Mouse (Mus musculus): Measurements from ENCODE around the gene Zbtb38.

The Zbtb38 gene

GRCm38 (mm10) chr9:96752603-96753114 is at the start of gene Zbtb38:
Zbtb38 (minus strand) TSS chr9:96752831.
- DNase-seq (ENCODE audit: low read depth): no peak

- DNase-seq (ENCODE audit: low read depth): no peak
Observed at GRCm38 (mm10) chr9:96800131-96800825, 47.6 kb upstream of the Zbtb38 start.

- DNase-seq (ENCODE audit: low read depth): no peak
Observed at GRCm38 (mm10) chr9:96797311-96797710, 44.7 kb upstream of the Zbtb38 start.

- no peak for DNase-seq (ENCODE audit: low read depth)
Observed at GRCm38 (mm10) chr9:96795399-96795928, 42.8 kb upstream of the Zbtb38 start.

GRCm38 (mm10) chr9:96794601-96795000 is 42.0 kb upstream of the Zbtb38 start:
- no peak for DNase-seq (ENCODE audit: low read depth)

DNA sequence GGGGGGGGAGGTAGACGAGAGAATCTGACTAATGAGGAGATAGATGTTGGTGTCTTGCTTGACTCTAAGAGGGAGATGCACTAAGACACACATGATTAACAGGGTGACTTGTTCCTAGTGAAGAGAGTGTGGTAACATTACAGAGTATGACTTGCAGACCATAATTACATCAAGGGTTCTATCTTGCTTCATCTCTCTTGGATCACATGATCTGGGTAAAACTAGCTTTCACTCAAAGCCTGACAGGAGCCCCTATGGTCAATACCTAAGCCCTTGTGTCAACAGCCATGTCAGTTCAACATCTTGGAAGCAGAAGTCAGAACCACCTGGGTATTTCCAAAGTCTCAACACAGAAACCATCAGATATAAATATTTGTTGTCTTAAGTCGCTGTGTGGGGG is 39.9 kb upstream of the Zbtb38 start:
- no peak for DNase-seq (ENCODE audit: low read depth)

DNA sequence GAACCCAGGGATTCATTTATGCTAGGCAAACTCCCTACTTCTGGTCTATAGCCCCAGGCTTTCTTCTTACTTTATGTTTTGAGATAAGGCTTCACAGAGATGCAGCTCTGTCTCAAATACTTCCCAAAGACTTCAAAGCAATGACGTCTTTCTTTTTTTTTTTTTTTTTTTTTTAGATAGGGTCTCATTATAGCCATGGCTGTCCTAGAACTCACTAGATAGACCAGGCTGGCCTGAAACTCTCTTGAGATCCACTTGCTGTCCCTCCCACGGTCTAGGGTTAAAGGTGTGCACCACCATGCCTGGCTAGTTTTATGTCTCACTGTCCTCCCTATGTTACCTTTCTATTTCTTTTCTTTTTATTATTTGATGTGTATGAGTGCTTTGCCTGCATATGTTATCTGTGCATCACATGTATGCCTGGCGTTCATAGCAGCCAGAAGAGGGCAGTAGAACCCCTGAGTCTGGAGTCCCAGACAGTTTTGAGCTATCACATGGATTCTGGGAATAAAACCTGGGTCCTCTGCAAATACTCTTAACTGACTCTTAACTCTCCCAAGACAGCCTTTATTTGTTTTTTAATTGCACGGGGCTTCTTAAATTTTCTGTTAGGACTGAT is 37.9 kb upstream of the Zbtb38 start:
- DNase-seq (ENCODE audit: low read depth): no peak

DNA sequence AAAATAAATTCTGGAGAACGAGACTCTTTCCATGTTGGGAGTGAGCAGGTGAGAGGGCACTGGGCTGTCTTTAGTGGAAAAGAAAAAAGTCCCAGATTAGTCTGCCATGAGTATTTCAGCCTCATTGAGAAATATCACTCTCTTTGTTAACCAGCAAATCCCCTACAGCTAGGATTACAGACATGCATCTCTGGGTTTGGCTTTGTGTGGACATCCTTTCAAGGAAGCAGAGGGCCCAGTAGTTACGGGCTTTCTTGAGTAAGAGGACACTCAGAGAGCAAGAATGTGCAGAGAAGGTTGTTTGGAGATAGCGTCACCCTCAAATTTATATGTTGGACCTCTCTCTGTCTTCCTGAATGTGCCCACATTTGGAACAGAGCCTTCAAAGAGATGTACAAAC is 37.3 kb upstream of the Zbtb38 start:
- DNase-seq (ENCODE audit: low read depth): no peak

GRCm38 (mm10) chr9:96787797-96788196 is 35.2 kb upstream of the Zbtb38 start:
- DNase-seq (ENCODE audit: low read depth): no peak

GRCm38 (mm10) chr9:96785871-96786342 is 33.3 kb upstream of the Zbtb38 start:
- no peak for DNase-seq (ENCODE audit: low read depth)

DNA sequence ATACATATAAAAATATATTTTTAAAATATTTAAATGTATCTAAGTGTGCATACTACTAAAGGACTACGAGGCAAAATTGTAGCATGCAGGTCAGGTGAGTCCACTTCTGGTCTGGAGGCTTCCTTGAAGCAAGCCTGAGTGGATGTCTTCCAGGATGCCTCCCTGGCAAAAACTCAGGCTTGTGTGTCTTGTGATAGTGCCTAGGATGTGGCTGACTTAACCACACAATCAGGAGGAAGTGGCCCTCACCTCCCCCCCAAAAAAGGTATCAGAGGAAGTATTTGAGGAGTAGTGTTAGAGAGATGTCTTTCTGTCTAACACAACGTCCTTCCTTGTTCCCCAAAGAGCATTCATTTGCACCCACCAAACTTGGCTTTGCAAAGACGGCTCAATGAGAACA is 32.6 kb upstream of the Zbtb38 start:
- no peak for DNase-seq (ENCODE audit: low read depth)

- DNase-seq (ENCODE audit: low read depth): no peak
Observed at GRCm38 (mm10) chr9:96783667-96784066, 31.0 kb upstream of the Zbtb38 start.

DNA sequence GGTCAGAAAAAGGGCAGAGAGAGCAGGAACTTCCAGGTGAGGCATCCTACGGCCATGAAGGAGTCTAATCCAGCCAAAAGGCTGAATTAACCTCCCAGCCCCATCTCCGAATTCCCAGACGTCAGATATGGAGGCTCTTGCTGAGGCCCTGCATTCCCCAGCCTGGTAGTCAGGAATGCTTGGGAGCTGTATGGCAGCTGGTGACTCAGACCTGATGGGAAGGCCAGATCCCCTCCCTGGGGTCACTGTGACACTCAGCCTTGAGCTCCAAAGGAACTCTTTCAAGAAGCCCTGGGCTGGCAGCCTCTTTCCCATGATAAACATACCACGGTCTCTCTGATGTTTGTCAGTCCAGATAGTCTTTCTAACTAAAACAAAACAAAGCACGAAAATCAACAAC is 30.6 kb upstream of the Zbtb38 start:
- DNase-seq (ENCODE audit: low read depth): no peak

DNA sequence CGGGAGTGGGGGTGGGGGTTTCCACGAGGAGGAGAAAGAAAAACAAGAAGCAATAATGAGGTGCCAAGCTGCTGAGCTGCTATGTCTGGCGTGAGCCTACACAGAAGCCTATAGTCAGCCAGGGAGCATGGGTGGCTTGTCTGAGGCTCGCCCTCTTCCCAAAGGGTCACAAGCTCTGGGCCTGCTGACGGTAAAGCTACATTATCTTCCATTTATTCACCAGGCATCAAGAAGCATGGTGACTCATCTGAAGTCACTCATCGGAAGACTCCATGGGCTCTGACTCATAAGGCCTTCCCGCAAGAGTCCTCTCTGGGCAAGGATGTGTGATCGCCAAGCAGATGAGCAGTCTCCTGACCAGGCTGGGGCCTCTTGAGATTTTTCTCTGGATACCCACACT is 29.4 kb upstream of the Zbtb38 start:
- no peak for DNase-seq (ENCODE audit: low read depth)

DNA sequence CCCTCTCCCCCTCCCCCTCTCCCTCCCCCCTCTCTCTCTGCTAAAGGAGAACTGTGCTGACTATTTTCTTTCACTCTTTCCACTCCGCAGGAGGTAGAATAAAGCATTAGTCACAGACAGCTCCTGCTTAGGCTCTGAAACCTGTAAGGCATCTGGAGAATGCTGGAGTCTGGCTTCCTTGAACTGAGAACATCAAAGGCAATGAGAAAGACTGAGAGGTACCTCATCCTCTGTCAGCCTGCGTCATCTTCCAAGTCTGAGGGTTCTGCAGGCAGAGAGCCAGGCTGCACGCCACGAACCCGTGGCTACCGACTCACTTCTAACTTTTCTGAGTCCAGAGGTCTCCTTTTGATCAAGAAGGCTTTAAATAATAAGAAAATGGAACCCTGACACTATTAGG is 20.5 kb upstream of the Zbtb38 start:
- no peak for DNase-seq (ENCODE audit: low read depth)

DNA sequence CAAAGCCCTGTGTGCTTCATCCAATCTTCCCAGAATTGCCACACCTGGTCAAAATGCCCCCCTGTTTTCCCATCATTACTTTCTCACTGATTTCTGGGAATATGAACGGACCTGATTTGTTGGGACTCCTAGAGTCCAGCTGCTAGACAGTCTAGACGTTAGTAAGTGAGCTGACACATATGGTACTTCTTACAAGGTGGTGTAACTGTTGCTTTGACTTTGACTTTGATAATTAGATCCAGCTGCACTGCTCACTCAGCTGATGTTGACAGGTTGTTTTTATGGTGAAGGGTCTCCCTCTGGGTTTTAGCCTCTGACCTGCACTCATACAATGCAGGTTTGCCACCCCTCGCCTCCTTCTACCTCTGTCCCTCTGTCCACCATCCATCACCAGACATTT is 17.8 kb upstream of the Zbtb38 start:
- DNase-seq (ENCODE audit: low read depth): no peak

- no peak for DNase-seq (ENCODE audit: low read depth)
Observed at GRCm38 (mm10) chr9:96769651-96770050, 17.0 kb upstream of the Zbtb38 start.

DNA sequence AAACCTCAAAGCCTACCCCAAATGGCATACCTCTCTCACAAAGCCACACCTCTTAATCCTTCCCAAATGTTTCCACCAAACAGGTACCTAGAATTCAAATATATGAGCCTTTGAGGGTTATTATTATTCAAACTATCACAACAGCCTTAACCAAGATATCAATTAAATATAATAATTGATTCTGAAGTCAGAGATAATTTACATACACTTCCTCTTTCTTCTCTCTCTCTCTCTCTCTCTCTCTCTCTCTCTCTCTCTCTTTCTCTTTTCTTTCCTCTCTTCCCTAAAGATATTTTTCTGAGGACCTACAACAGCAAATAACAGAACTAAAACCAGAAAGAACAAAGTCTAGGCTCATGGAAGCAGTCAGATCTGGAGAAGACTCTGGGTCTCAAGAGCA is 15.2 kb upstream of the Zbtb38 start:
- DNase-seq (ENCODE audit: low read depth): no peak

DNA sequence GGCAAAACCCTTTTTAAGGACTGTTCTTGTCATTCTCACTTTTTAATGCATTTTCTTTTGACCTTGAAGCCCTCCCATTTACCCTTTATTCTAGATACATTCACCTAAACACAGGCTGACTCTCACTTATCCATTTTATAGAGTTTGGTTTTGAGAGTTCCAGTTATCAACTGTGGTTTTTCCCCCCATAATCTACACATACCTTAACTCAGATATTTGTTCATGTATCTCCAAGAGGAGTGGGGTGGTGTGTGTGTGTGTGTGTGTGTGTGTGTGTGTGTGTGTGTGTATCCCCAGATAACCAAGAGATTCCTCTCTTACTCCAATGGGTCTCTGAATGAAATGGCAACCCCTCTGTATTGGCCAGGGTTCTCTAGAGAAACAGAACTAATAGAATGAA is 13.4 kb upstream of the Zbtb38 start:
- DNase-seq (ENCODE audit: low read depth): no peak

GRCm38 (mm10) chr9:96765410-96765809 is 12.8 kb upstream of the Zbtb38 start:
- DNase-seq (ENCODE audit: low read depth): peak; percentile 76

GRCm38 (mm10) chr9:96763847-96764631 is 11.4 kb upstream of the Zbtb38 start:
- DNase-seq (ENCODE audit: low read depth): no peak

GRCm38 (mm10) chr9:96763025-96763424 is 10.4 kb upstream of the Zbtb38 start:
- DNase-seq (ENCODE audit: low read depth): no peak

Data from c-Kit-positive CD71-positive TER-119-negative erythroid progenitor cells, embryonic 14.5 days (primary cell).